Mouse (Mus musculus): ENCODE results near the gene Apopt1. TPM values are rescaled to one million over a fixed set of nuclear protein-coding genes. Genes with fewer than 3 reads are reported as not detected.

The Apopt1 gene
- polyA plus RNA-seq, 1 experiment from 2014 or later: 47.2 TPM

GRCm38 (mm10) chr12:111743981-111744423, 30.9 kb downstream of the Apopt1 start:
- ATAC-seq: no peak
- H3K27ac ChIP-seq (ENCODE audit: low read length): no peak overlapping the region
- H3K9ac ChIP-seq (replicated peaks; ENCODE audit: low read depth, low read length): no peak overlapping the region
- no peaks in the 10 kb centered on the region for H3K9me3 ChIP-seq (ENCODE audit: control insufficient read depth, low read length)
- no peak overlapping the region for H3K4me3 ChIP-seq (replicated peaks; ENCODE audit: low read length)
- WGBS: 76% methylated on average over 11 of the region's 11 CpGs
- H3K36me3 ChIP-seq (ENCODE audit: control insufficient read depth, insufficient read depth): no peaks in the 10 kb centered on the region
- no peaks in the 10 kb centered on the region for H3K4me1 ChIP-seq (replicated peaks; ENCODE audit: control insufficient read depth, insufficient read depth, low read length)
- no peak overlapping the region for H3K4me2 ChIP-seq (ENCODE audit: low read length)
- H3K27me3 ChIP-seq (replicated peaks; ENCODE audit: control insufficient read depth, insufficient read depth, low read length): no peaks in the 10 kb centered on the region

GRCm38 (mm10) chr12:111745274-111745673, 32.2 kb downstream of the Apopt1 start:
- Histone ChIP-seq H3K4me1 (replicated peaks; ENCODE audit: control insufficient read depth, insufficient read depth, low read length) (no peaks in the 10 kb centered on the region), H3K4me2 (ENCODE audit: low read length) (no peak overlapping the region), H3K4me3 (replicated peaks; ENCODE audit: low read length) (no peak overlapping the region), H3K9me3 (ENCODE audit: control insufficient read depth, low read length) (no peaks in the 10 kb centered on the region), H3K36me3 (ENCODE audit: control insufficient read depth, insufficient read depth) (no peaks in the 10 kb centered on the region), H3K27me3 (replicated peaks; ENCODE audit: control insufficient read depth, insufficient read depth, low read length) (no peaks in the 10 kb centered on the region), H3K9ac (replicated peaks; ENCODE audit: low read depth, low read length) (no peak overlapping the region), H3K27ac (ENCODE audit: low read length) (no peak overlapping the region)
- no peak for ATAC-seq
- WGBS: 83% methylated on average over 6 of the region's 6 CpGs

- no peak for ATAC-seq
- Histone ChIP-seq H3K4me1 (replicated peaks; ENCODE audit: control insufficient read depth, insufficient read depth, low read length) (no peaks in the 10 kb centered on the region), H3K9me3 (ENCODE audit: control insufficient read depth, low read length) (no peaks in the 10 kb centered on the region), H3K27me3 (replicated peaks; ENCODE audit: control insufficient read depth, insufficient read depth, low read length) (no peaks in the 10 kb centered on the region), H3K9ac (replicated peaks; ENCODE audit: low read depth, low read length) (no peak overlapping the region), H3K27ac (ENCODE audit: low read length) (no peak overlapping the region), H3K36me3 (ENCODE audit: control insufficient read depth, insufficient read depth) (no peaks in the 10 kb centered on the region), H3K4me2 (ENCODE audit: low read length) (no peak overlapping the region), H3K4me3 (replicated peaks; ENCODE audit: low read length) (no peak overlapping the region)
- WGBS: 79% methylated on average over 5 of the region's 5 CpGs
These were observed 33.0 kb downstream of the Apopt1 start for GRCm38 (mm10) chr12:111746091-111746490.

GRCm38 (mm10) chr12:111747421-111747820, 34.4 kb downstream of the Apopt1 start:
- H3K9me3 ChIP-seq (ENCODE audit: control insufficient read depth, low read length): no peaks in the 10 kb centered on the region
- no peak for ATAC-seq
- 84% methylated on average over 7 of the region's 7 CpGs for WGBS
- H3K36me3 ChIP-seq (ENCODE audit: control insufficient read depth, insufficient read depth): no peaks in the 10 kb centered on the region
- H3K9ac ChIP-seq (replicated peaks; ENCODE audit: low read depth, low read length): no peak overlapping the region
- no peaks in the 10 kb centered on the region for H3K4me1 ChIP-seq (replicated peaks; ENCODE audit: control insufficient read depth, insufficient read depth, low read length)
- no peak overlapping the region for H3K27ac ChIP-seq (ENCODE audit: low read length)
- no peak overlapping the region for H3K4me3 ChIP-seq (replicated peaks; ENCODE audit: low read length)
- H3K4me2 ChIP-seq (ENCODE audit: low read length): no peak overlapping the region
- no peaks in the 10 kb centered on the region for H3K27me3 ChIP-seq (replicated peaks; ENCODE audit: control insufficient read depth, insufficient read depth, low read length)

GRCm38 (mm10) chr12:111750739-111751138, 37.7 kb downstream of the Apopt1 start:
- no peaks in the 10 kb centered on the region for H3K9me3 ChIP-seq (ENCODE audit: control insufficient read depth, low read length)
- no peak for ATAC-seq
- no peak overlapping the region for H3K4me3 ChIP-seq (replicated peaks; ENCODE audit: low read length)
- WGBS: 96% methylated on average over 3 of the region's 3 CpGs
- H3K4me1 ChIP-seq (replicated peaks; ENCODE audit: control insufficient read depth, insufficient read depth, low read length): no peaks in the 10 kb centered on the region
- no peaks in the 10 kb centered on the region for H3K27me3 ChIP-seq (replicated peaks; ENCODE audit: control insufficient read depth, insufficient read depth, low read length)
- H3K4me2 ChIP-seq (ENCODE audit: low read length): no peak overlapping the region
- H3K27ac ChIP-seq (ENCODE audit: low read length): no peak overlapping the region
- no peak overlapping the region for H3K9ac ChIP-seq (replicated peaks; ENCODE audit: low read depth, low read length)
- no peaks in the 10 kb centered on the region for H3K36me3 ChIP-seq (ENCODE audit: control insufficient read depth, insufficient read depth)

GRCm38 (mm10) chr12:111752491-111752890, 39.4 kb downstream of the Apopt1 start:
- Histone ChIP-seq H3K9ac (replicated peaks; ENCODE audit: low read depth, low read length) (no peak overlapping the region), H3K4me1 (replicated peaks; ENCODE audit: control insufficient read depth, insufficient read depth, low read length) (no peaks in the 10 kb centered on the region), H3K27ac (ENCODE audit: low read length) (no peak overlapping the region), H3K9me3 (ENCODE audit: control insufficient read depth, low read length) (no peaks in the 10 kb centered on the region), H3K36me3 (ENCODE audit: control insufficient read depth, insufficient read depth) (no peaks in the 10 kb centered on the region), H3K4me3 (replicated peaks; ENCODE audit: low read length) (no peak overlapping the region), H3K4me2 (ENCODE audit: low read length) (no peak overlapping the region), H3K27me3 (replicated peaks; ENCODE audit: control insufficient read depth, insufficient read depth, low read length) (no peaks in the 10 kb centered on the region)
- ATAC-seq: no peak
- WGBS: 92% methylated on average over 6 of the region's 6 CpGs

GRCm38 (mm10) chr12:111753347-111753746, 40.3 kb downstream of the Apopt1 start:
- ATAC-seq: no peak
- H3K9me3 ChIP-seq (ENCODE audit: control insufficient read depth, low read length): no peaks in the 10 kb centered on the region
- H3K27ac ChIP-seq (ENCODE audit: low read length): no peak overlapping the region
- no peak overlapping the region for H3K4me3 ChIP-seq (replicated peaks; ENCODE audit: low read length)
- H3K27me3 ChIP-seq (replicated peaks; ENCODE audit: control insufficient read depth, insufficient read depth, low read length): no peaks in the 10 kb centered on the region
- no peak overlapping the region for H3K9ac ChIP-seq (replicated peaks; ENCODE audit: low read depth, low read length)
- peaks cover 6% of the 10 kb centered on the region for H3K4me1 ChIP-seq (replicated peaks; ENCODE audit: control insufficient read depth, insufficient read depth, low read length)
- no peaks in the 10 kb centered on the region for H3K36me3 ChIP-seq (ENCODE audit: control insufficient read depth, insufficient read depth)
- H3K4me2 ChIP-seq (ENCODE audit: low read length): no peak overlapping the region
- 70% methylated on average over 9 of the region's 9 CpGs for WGBS

- no peak for ATAC-seq
- H3K4me3 ChIP-seq (replicated peaks; ENCODE audit: low read length): no peak overlapping the region
- H3K9me3 ChIP-seq (ENCODE audit: control insufficient read depth, low read length): no peaks in the 10 kb centered on the region
- no peak overlapping the region for H3K4me2 ChIP-seq (ENCODE audit: low read length)
- H3K27me3 ChIP-seq (replicated peaks; ENCODE audit: control insufficient read depth, insufficient read depth, low read length): no peaks in the 10 kb centered on the region
- H3K36me3 ChIP-seq (ENCODE audit: control insufficient read depth, insufficient read depth): no peaks in the 10 kb centered on the region
- H3K9ac ChIP-seq (replicated peaks; ENCODE audit: low read depth, low read length): no peak overlapping the region
- no peak overlapping the region for H3K27ac ChIP-seq (ENCODE audit: low read length)
- H3K4me1 ChIP-seq (replicated peaks; ENCODE audit: control insufficient read depth, insufficient read depth, low read length): peaks cover 8% of the 10 kb centered on the region
These were observed 41.6 kb downstream of the Apopt1 start for GRCm38 (mm10) chr12:111754710-111755109.

- Histone ChIP-seq H3K9ac (replicated peaks; ENCODE audit: low read depth, low read length) (no peak overlapping the region), H3K27ac (ENCODE audit: low read length) (no peak overlapping the region), H3K27me3 (replicated peaks; ENCODE audit: control insufficient read depth, insufficient read depth, low read length) (no peaks in the 10 kb centered on the region), H3K4me2 (ENCODE audit: low read length) (no peak overlapping the region), H3K4me3 (replicated peaks; ENCODE audit: low read length) (no peak overlapping the region), H3K9me3 (ENCODE audit: control insufficient read depth, low read length) (no peaks in the 10 kb centered on the region), H3K36me3 (ENCODE audit: control insufficient read depth, insufficient read depth) (no peaks in the 10 kb centered on the region), H3K4me1 (replicated peaks; ENCODE audit: control insufficient read depth, insufficient read depth, low read length) (peaks cover 13% of the 10 kb centered on the region)
- no peak for ATAC-seq
- WGBS: 51% methylated on average over 2 of the region's 2 CpGs
These were observed 42.2 kb downstream of the Apopt1 start for GRCm38 (mm10) chr12:111755231-111755630.

GRCm38 (mm10) chr12:111756082-111756697, 43.1 kb downstream of the Apopt1 start:
- Histone ChIP-seq H3K9ac (replicated peaks; ENCODE audit: low read depth, low read length) (no peak overlapping the region), H3K36me3 (ENCODE audit: control insufficient read depth, insufficient read depth) (no peaks in the 10 kb centered on the region), H3K4me1 (replicated peaks; ENCODE audit: control insufficient read depth, insufficient read depth, low read length) (peaks cover 20% of the 10 kb centered on the region), H3K27ac (ENCODE audit: low read length) (no peak overlapping the region), H3K4me2 (ENCODE audit: low read length) (no peak overlapping the region), H3K27me3 (replicated peaks; ENCODE audit: control insufficient read depth, insufficient read depth, low read length) (no peaks in the 10 kb centered on the region), H3K9me3 (ENCODE audit: control insufficient read depth, low read length) (no peaks in the 10 kb centered on the region), H3K4me3 (replicated peaks; ENCODE audit: low read length) (no peak overlapping the region)
- 71% methylated on average over 4 of the region's 4 CpGs for WGBS
- no peak for ATAC-seq

Data from forebrain, embryonic 16.5 days (tissue).